Mouse (Mus musculus): ENCODE results near the gene Fto. TPM values are rescaled to one million over a fixed set of nuclear protein-coding genes. Genes with fewer than 3 reads are reported as not detected.

The Fto gene
- total RNA-seq, 2 experiments from 2014 or later, result 69.3 to 76.3 TPM

- DNase-seq, result no peak
Observed at GRCm38 (mm10) chr8:91561241-91561640, 247.9 kb downstream of the Fto start.

GRCm38 (mm10) chr8:91562600-91562999, 249.3 kb downstream of the Fto start:
- no peak for DNase-seq

- DNase-seq, result no peak
Observed at GRCm38 (mm10) chr8:91563326-91563725, 250.0 kb downstream of the Fto start.

GRCm38 (mm10) chr8:91565869-91566502, 252.7 kb downstream of the Fto start:
- DNase-seq, result no peak

GRCm38 (mm10) chr8:91566503-91566869, 253.2 kb downstream of the Fto start:
- DNase-seq, result no peak

GRCm38 (mm10) chr8:91569874-91570273, 256.5 kb downstream of the Fto start:
- DNase-seq, result no peak

- no peak for DNase-seq
Observed at GRCm38 (mm10) chr8:91570809-91571208, 257.5 kb downstream of the Fto start.

- no peak for DNase-seq
Observed at GRCm38 (mm10) chr8:91571978-91572377, 258.7 kb downstream of the Fto start.

GRCm38 (mm10) chr8:91572630-91573029, 259.3 kb downstream of the Fto start:
- no peak for DNase-seq

GRCm38 (mm10) chr8:91575576-91575975, 262.3 kb downstream of the Fto start:
- DNase-seq, result no peak

GRCm38 (mm10) chr8:91576086-91576917, 263.0 kb downstream of the Fto start:
- no peak for DNase-seq

- DNase-seq, result no peak
Observed at GRCm38 (mm10) chr8:91576918-91577241, 263.6 kb downstream of the Fto start.

- no peak for DNase-seq
Observed at GRCm38 (mm10) chr8:91577605-91578004, 264.3 kb downstream of the Fto start.

GRCm38 (mm10) chr8:91584620-91585415, 271.5 kb downstream of the Fto start:
- no peak for DNase-seq

GRCm38 (mm10) chr8:91592436-91593105, 279.2 kb downstream of the Fto start:
- no peak for DNase-seq

- DNase-seq, result no peak
Observed at GRCm38 (mm10) chr8:91593202-91593781, 280.0 kb downstream of the Fto start.

- DNase-seq, result no peak
Observed at GRCm38 (mm10) chr8:91599349-91599837, 286.1 kb downstream of the Fto start.

GRCm38 (mm10) chr8:91603751-91604150, 290.4 kb downstream of the Fto start:
- DNase-seq, result no peak

- no peak for DNase-seq
Observed at GRCm38 (mm10) chr8:91605901-91606300, 292.6 kb downstream of the Fto start.

- DNase-seq, result no peak
Observed at GRCm38 (mm10) chr8:91607091-91607490, 293.8 kb downstream of the Fto start.

- DNase-seq, result no peak
Observed at GRCm38 (mm10) chr8:91611191-91611590, 297.9 kb downstream of the Fto start.
